Mouse (Mus musculus): ENCODE data around the gene Emp1. TPM values are rescaled to one million over a fixed set of nuclear protein-coding genes. Genes with fewer than 3 reads are reported as not detected.

Emp1 gene
- polyA plus RNA-seq, 1 experiment from 2014 or later: 8.5 TPM

DNA sequence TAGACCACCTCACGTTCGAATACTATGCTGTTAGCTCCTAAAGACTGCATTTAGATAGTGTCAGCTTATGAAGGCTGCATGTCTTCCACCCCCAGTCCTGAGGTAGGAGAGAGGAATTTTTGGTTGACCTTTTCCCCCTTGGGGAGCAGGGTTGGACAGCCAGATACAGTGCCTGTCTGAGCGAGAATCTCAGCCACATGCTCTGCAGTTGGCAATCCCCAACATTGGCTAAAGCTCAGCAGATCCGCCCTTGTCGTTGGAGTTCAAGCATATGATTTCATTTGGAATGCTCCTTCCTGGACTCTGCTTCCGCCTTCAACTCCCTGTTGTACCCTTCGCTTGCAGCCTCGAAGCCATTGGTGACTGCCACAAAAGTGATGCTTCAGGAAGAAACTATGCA lies 26.0 kb upstream of the Emp1 start:
- Histone ChIP-seq H3K9me3 (replicated peaks) (no peaks in the 10 kb centered on the region), H3K4me1 (peaks cover 22% of the 10 kb centered on the region), H3K27me3 (ENCODE audit: low read depth, poor library complexity, severe bottlenecking) (no peaks in the 10 kb centered on the region), H3K27ac (replicated peaks) (no peak overlapping the region), H3K4me3 (no peak overlapping the region), H3K36me3 (no peaks in the 10 kb centered on the region)
- WGBS: 90% methylated on average over 8 of the region's 8 CpGs
- no peak for DNase-seq (ENCODE audit: low spot score)

DNA sequence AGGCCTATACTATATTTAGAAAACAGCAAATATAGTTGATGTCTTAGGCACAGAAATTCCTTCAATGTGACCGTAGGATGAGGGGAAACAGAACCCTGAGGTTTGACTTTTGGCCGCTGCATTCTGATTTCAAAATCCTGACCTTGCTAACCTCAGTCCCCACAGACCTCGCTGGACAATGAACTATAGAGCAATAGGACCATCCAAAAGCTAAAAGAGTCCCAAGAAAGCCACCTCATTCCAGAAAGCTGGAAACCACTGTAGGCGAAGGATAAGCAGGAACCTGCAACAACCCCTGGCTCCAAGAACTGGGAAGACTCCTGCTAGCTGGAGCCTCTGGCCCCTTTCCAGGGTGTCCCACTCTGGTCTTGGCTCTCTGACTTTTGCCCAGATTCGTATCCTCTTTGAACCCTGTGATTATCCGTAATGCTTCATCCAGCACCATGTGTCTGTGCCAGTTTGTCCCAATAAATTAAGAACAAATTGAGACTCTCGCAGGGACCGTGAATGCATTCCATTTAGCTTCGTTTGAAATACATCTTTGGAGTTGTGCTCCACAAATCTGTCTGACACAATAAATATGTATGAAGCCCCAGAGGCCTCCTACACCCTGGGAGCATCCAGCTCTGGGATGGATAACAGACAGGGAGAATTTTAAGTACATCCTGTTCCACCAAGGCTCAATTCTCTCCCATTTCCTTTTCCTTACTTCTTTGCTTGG lies 21.8 kb upstream of the Emp1 start:
- Histone ChIP-seq H3K36me3 (no peaks in the 10 kb centered on the region), H3K27ac (replicated peaks) (no peak overlapping the region), H3K27me3 (ENCODE audit: low read depth, poor library complexity, severe bottlenecking) (no peaks in the 10 kb centered on the region), H3K4me1 (no peaks in the 10 kb centered on the region), H3K4me3 (no peak overlapping the region), H3K9me3 (replicated peaks) (no peaks in the 10 kb centered on the region)
- WGBS: 84% methylated on average over 9 of the region's 9 CpGs
- no peak for DNase-seq (ENCODE audit: low spot score)

DNA sequence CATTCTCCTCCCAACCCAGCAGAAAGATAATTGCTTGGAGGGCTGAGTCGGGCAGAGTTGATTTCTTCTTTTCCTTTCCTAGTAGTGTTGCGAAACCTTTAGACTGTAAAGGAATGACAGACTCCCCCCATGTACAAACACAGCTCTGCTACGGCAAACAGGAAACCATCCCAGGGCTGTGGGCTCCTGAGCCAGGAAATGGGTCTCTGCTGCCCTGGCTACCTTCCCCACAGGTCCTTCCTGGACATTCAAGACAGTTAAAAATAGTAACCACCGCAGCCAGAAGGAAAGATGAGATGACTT lies 21.3 kb upstream of the Emp1 start:
- Histone ChIP-seq H3K36me3 (no peaks in the 10 kb centered on the region), H3K27me3 (ENCODE audit: low read depth, poor library complexity, severe bottlenecking) (no peaks in the 10 kb centered on the region), H3K9me3 (replicated peaks) (no peaks in the 10 kb centered on the region), H3K27ac (replicated peaks) (no peak overlapping the region), H3K4me3 (no peak overlapping the region), H3K4me1 (no peaks in the 10 kb centered on the region)
- DNase-seq (ENCODE audit: low spot score): no peak
- 79% methylated on average over 4 of the region's 4 CpGs for WGBS

DNA sequence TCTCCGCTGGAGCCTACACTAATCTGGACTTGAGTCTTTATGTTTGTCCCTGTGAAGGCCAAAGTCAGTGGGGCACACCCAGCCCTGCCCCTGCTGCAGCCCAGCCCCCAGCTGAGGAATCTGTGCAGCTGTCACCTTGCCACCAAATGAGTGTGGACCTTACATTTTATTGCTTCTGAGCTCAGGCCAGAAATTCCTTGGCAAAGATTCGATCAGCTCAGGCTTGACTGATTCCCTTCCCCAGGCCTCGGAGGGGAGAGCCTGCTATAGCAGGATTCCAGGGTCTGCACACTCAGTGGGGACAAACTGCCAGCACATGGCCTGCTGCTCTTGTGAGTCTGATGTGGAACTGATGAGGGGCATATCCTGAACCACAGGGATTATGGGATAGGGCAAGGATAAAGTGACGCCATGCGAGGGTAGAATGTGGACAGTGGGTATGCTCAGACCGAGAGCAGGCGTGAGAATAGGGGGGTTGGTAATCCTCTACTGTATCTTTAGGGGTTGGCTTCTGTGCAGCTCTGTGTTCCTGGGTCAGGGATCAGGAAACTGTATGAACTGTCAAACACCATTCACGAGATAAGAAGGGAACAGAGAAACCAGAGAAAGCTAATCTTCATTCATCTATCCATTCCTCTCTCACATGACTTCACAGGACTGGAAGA lies 10.6 kb upstream of the Emp1 start:
- Histone ChIP-seq H3K4me1 (peaks cover 10% of the 10 kb centered on the region; the same call in 1 of the 2 replicates), H3K4me3 (no peak overlapping the region), H3K27me3 (ENCODE audit: low read depth, poor library complexity, severe bottlenecking) (no peaks in the 10 kb centered on the region), H3K9me3 (replicated peaks) (no peaks in the 10 kb centered on the region), H3K27ac (replicated peaks) (peak overlapping the region; percentile 42), H3K36me3 (no peaks in the 10 kb centered on the region)
- WGBS: 89% methylated on average over 8 of the region's 8 CpGs
- DNase-seq (ENCODE audit: low spot score): no peak

DNA sequence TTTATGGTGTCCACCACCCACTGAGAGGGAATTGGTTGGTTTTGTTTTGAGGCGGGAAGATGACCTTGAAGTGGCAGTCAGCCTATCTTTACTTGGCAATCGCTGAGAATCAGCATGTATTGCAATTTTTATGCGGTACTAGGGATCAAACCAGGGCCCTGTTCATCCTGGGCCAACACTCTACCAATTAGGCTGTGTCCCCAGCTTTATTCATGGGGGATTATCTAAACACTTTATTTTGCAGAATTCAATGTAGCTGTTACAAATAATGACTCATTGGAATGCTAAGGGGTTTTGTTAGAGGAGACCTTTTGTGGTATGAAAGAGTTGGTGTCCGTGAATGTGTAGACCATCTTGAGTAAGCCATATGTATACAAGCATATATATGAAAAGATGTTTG lies 9.8 kb upstream of the Emp1 start:
- Histone ChIP-seq H3K9me3 (replicated peaks) (no peaks in the 10 kb centered on the region), H3K27me3 (ENCODE audit: low read depth, poor library complexity, severe bottlenecking) (no peaks in the 10 kb centered on the region), H3K36me3 (no peaks in the 10 kb centered on the region), H3K27ac (replicated peaks) (no peak overlapping the region), H3K4me3 (no peak overlapping the region), H3K4me1 (peaks cover 10% of the 10 kb centered on the region; the same call in 1 of the 2 replicates)
- 82% methylated on average over 4 of the region's 4 CpGs for WGBS
- DNase-seq (ENCODE audit: low spot score): no peak

DNA sequence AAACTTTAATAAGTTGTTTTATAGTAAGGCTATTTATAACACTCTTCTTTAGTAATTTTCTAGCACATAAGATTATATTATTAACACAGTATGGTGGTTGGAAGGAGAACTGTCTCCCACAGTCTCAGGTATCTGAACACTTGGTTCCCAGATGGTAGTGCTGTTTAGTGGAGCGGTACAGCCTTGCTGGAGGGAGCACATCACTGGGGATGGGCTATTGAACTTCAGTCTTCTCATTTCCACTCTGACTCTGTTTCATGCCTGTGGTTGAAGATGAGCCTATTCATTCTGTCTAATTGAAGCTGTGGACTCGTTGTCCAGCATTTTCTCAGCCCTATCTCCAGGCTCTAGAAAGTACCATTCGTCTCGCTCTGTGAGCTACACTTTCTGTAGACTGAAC lies 7.4 kb upstream of the Emp1 start:
- Histone ChIP-seq H3K27me3 (ENCODE audit: low read depth, poor library complexity, severe bottlenecking) (no peaks in the 10 kb centered on the region), H3K36me3 (no peaks in the 10 kb centered on the region), H3K27ac (replicated peaks) (no peak overlapping the region), H3K4me3 (no peak overlapping the region), H3K4me1 (peaks cover 10% of the 10 kb centered on the region; the same call in 1 of the 2 replicates), H3K9me3 (replicated peaks) (no peaks in the 10 kb centered on the region)
- 89% methylated on average over 4 of the region's 4 CpGs for WGBS
- DNase-seq (ENCODE audit: low spot score): no peak

DNA sequence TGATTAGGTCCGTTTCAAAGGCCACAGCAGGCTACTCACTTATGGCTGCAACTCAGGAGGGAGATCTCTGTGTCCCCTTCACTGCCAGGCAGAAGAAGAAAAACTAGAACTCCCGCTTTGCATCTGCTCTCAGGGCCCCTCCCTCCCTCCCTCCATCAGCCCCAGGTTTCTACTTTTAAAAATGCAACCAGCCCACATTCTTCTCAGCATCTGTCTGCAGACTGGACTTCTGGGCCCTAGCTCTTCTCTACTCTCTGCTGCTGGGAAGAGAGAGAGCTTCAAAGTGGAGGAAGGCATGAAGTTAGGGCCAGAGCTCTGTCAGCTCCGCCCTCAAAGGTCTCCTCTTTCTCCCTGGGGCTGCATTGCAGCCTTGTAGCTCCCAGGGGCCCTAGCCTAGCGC lies 2.0 kb upstream of the Emp1 start:
- no peaks in the 10 kb centered on the region for H3K9me3 ChIP-seq (replicated peaks)
- H3K27me3 ChIP-seq (ENCODE audit: low read depth, poor library complexity, severe bottlenecking): no peaks in the 10 kb centered on the region
- no peaks in the 10 kb centered on the region for H3K36me3 ChIP-seq
- no peak for DNase-seq (ENCODE audit: low spot score)
- peaks cover 27% of the 10 kb centered on the region for H3K4me1 ChIP-seq
- H3K4me3 ChIP-seq: no peak overlapping the region
- H3K27ac ChIP-seq (replicated peaks): no peak overlapping the region
- WGBS: 48% methylated on average over 4 of the region's 4 CpGs

DNA sequence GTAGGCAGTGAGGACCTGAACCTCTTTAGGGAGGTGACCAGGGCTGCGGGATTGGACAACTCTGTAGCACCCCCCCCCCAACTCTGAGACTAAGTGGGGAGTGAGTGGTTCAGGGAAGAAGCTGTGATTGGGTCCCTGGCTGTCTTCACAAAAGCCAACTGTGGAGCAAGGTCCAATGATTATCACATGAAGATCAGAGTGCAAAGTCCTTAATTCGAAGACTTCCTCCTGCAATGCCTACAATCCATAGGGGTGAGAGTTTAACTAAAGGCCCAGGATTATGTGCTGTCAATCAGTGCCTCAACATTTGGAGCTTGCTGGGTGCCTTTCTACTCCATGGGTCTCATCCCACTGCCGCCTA lies 267 bp upstream of the Emp1 start:
- WGBS: 59% methylated on average over 3 of the region's 3 CpGs

DNA sequence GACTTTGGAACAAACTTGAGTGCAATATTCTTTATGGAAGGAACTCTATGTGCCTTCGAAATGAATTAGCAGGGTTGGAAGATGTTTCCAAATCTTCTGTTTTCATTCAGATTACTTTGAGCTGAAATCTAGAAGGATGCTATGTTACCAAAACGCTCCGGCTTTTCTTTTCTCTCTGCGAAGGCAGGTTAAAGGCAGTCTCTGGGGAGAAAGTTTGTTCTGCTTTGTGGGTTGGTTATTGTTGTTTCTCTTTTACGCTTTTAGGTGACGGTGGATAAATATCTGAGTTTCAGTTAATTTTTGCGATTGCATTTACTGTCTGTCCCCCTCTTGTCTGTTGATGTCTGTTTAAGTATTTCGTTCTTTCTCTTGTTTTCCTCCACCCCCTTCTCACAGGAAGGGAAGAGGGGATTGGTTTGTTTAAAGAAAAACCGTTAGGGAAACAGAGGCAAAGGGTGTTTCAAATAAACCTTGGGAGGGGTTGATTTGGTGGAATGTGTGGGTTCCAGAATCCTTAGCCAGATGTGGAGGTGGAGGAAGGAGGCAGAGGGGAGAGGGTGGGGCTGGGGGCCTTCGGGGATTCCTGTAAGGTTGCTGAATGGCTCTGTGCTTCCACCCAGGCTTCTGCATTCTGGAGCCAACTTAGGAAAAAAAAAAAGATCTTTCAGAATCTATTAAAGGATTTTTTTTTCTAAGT lies 1.1 kb downstream of the Emp1 start:
- 69% methylated on average over 10 of the region's 10 CpGs for WGBS
- Histone ChIP-seq H3K27ac (replicated peaks) (peak overlapping the region; percentile 60; the same call in 1 of the 2 replicates), H3K36me3 (no peaks in the 10 kb centered on the region), H3K4me3 (0 out of 2 replicates have a peak overlapping the region, but pooled peaks have one; percentile 12), H3K9me3 (replicated peaks) (no peaks in the 10 kb centered on the region), H3K4me1 (peaks cover 32% of the 10 kb centered on the region), H3K27me3 (ENCODE audit: low read depth, poor library complexity, severe bottlenecking) (no peaks in the 10 kb centered on the region)
- DNase-seq (ENCODE audit: low spot score): no peak

More for the DNA sequence above, 267 bp upstream of the Emp1 start:
- Histone ChIP-seq H3K36me3 (no peaks in the 10 kb centered on the region), H3K4me1 (peaks cover 27% of the 10 kb centered on the region), H3K9me3 (replicated peaks) (no peaks in the 10 kb centered on the region), H3K27me3 (ENCODE audit: low read depth, poor library complexity, severe bottlenecking) (no peaks in the 10 kb centered on the region), H3K4me3 (no peak overlapping the region), H3K27ac (replicated peaks) (0 out of 2 replicates have a peak overlapping the region, but pooled peaks have one; percentile 60)
- no peak for DNase-seq (ENCODE audit: low spot score)

DNA sequence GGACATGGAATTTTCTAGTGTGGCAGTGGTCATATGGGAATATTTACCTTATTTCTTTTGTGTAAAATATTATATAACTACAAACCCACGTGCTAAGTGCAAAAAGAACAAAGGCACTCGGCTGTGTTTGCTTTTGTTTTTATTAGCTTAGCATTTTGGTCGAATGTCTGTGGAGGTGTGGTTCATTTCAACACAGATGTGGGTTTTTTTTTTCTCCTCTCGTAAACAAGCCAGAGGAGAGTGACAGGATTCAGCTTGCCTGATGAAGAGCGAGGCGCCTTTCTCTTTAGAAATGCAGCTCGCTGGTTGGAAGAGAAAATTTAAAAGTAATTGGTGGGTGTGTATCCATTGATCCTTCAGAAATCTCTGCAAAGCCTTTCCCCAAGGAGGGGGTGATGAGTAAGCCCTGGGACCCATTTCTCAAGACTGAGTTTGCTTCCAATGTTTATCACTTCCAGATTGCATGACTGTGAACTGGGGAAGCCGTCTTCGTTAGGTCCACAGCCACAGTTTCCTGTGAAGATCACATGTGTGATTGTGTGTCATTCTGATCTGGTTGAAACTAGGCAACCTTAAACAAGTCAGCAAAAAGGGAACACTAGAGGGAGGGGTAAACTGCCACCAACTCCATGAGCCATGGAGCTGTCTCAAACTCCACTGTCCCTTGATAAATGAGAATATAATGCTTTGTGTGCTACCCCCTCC lies 1.8 kb downstream of the Emp1 start:
- 51% methylated on average over 9 of the region's 9 CpGs for WGBS
- H3K4me3 ChIP-seq: no peak overlapping the region
- H3K4me1 ChIP-seq: peaks cover 34% of the 10 kb centered on the region
- DNase-seq (ENCODE audit: low spot score): no peak
- H3K27me3 ChIP-seq (ENCODE audit: low read depth, poor library complexity, severe bottlenecking): no peaks in the 10 kb centered on the region
- no peaks in the 10 kb centered on the region for H3K9me3 ChIP-seq (replicated peaks)
- no peaks in the 10 kb centered on the region for H3K36me3 ChIP-seq
- no peak overlapping the region; the same call in 1 of the 2 replicates for H3K27ac ChIP-seq (replicated peaks)

DNA sequence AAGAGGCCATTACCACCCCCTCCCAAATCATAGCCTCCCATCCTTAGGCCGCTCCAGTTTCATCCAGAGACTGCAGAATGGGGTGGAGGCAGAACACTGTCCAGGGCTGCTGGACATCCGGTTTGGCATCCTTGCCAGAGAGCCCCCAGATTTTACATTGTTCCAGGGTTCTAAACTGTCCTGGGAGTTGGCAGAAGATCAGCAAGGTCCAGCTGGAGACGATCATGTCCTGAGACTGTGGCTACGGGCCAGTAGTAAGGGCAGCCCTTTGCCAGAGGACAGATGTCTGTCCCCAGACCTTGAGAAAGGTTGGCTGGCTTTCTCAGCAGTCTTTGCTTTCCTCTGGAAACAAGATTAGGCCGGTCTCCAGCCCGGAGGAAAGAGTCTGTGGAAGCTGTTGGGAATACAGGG lies 2.6 kb downstream of the Emp1 start:
- no peaks in the 10 kb centered on the region for H3K27me3 ChIP-seq (ENCODE audit: low read depth, poor library complexity, severe bottlenecking)
- 84% methylated on average over 6 of the region's 6 CpGs for WGBS
- H3K36me3 ChIP-seq: no peaks in the 10 kb centered on the region
- no peak overlapping the region; the same call in 1 of the 2 replicates for H3K27ac ChIP-seq (replicated peaks)
- no peaks in the 10 kb centered on the region for H3K9me3 ChIP-seq (replicated peaks)
- H3K4me1 ChIP-seq: peaks cover 34% of the 10 kb centered on the region
- DNase-seq (ENCODE audit: low spot score): no peak
- H3K4me3 ChIP-seq: no peak overlapping the region

DNA sequence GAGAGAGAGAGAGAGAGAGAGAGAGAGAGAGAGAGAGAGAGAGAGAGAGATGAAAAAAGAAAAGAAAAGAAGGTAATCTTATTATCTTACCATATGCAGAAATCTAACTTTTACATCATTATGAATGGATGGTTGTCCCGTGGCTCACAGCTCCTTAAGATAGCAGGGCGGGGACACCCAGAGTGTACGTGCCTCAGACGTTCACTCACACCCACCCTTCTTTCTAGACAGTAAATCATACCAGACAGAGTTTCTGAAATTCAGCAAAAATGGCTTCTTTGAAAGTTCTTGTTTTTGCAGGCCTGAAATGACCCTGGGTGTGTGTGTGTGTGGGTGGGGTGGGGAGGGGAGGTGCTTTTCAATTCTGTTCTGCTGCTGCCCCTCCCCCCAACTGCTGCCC lies 3.3 kb downstream of the Emp1 start:
- no peaks in the 10 kb centered on the region for H3K27me3 ChIP-seq (ENCODE audit: low read depth, poor library complexity, severe bottlenecking)
- H3K36me3 ChIP-seq: no peaks in the 10 kb centered on the region
- WGBS: 88% methylated on average over 4 of the region's 4 CpGs
- peaks cover 30% of the 10 kb centered on the region for H3K4me1 ChIP-seq
- no peak overlapping the region for H3K4me3 ChIP-seq
- H3K27ac ChIP-seq (replicated peaks): no peak overlapping the region
- DNase-seq (ENCODE audit: low spot score): no peak
- no peaks in the 10 kb centered on the region for H3K9me3 ChIP-seq (replicated peaks)

Data from midbrain, embryonic 10.5 days (tissue).